Mouse (Mus musculus): Measurements from ENCODE around the gene Tmem201.

DNA sequence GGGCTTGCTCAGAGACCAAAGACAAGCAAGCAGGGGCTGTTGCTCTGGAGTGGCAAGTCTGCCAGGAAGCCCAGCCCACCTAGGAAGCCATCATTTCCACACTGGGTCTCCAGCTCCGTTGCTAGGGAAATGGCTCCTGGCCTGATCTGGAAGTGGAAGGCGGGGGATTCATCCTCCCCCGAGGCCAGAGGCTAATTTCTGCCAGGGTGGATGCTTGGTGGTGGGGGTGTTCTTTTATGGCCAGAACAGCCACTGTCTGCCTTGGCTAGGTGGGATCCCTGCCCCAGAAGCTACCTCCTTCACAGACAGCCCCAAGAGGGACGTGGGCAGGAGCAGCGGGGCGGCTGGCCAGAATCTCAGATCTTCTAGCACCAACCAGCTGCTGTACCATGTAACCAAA lies 4.1 kb downstream of the Tmem201 start:
- no peak for TF ChIP-seq CTCF (IDR thresholded peaks at IDR 0.05; ENCODE audit: low read depth)
- no peak for TF ChIP-seq EP300 (IDR thresholded peaks at IDR 0.05; ENCODE audit: low read depth)

Measured in liver, embryonic 14.5 days (tissue).